Mouse (Mus musculus) adrenal gland, adult (tissue): ENCODE measurements around the gene H2afx.
"Not testable (repeated sequence)": the region's sequence is repeated elsewhere in the genome, so short reads cannot be mapped to it uniquely, and the experiment has no call there.

Source experiments
- DNase-seq, 2 experiments: peaks; one replicate each; pipeline ENCODE4 v3.0.0; 2022 to 2023; ENCODE audit warnings: low spot score in 1 of 2; ENCODE audit not compliant: inconsistent age in 2 of 2

Gene H2afx

GRCm38 (mm10) chr9:44334396-44335330 lies at the start of gene H2afx:
Gene H2afx, plus strand, starts transcription at chr9:44334694.
- DNase-seq: peak; percentile 99

- no peak for DNase-seq
These were observed 48.1 kb upstream of the H2afx start for GRCm38 (mm10) chr9:44286256-44286850.

GRCm38 (mm10) chr9:44287003-44287400 lies 47.5 kb upstream of the H2afx start:
- DNase-seq: no peak

- peak; percentile 66 to 85 for DNase-seq
These were observed 47.0 kb upstream of the H2afx start for GRCm38 (mm10) chr9:44287401-44288075.

- DNase-seq: peak; percentile 70 to 90
These were observed 46.2 kb upstream of the H2afx start, which contains the start of gene Abcg4 for GRCm38 (mm10) chr9:44288076-44288958. Gene Abcg4, minus strand, starts transcription at chr9:44288615.

GRCm38 (mm10) chr9:44288959-44289291 lies 45.6 kb upstream of the H2afx start:
- no peak for DNase-seq

GRCm38 (mm10) chr9:44292490-44292889 lies 42.0 kb upstream of the H2afx start:
- peak in 1 of 2 experiments; percentile 73 for DNase-seq

GRCm38 (mm10) chr9:44300001-44300400 lies 34.5 kb upstream of the H2afx start:
- DNase-seq: not testable (repeated sequence)

- DNase-seq: peak; percentile 99
These were observed 28.9 kb upstream of the H2afx start, which contains the start of gene Hinfp for GRCm38 (mm10) chr9:44305466-44306079. Gene Hinfp, minus strand, starts transcription at chr9:44305671.

- no peak for DNase-seq
These were observed 28.0 kb upstream of the H2afx start for GRCm38 (mm10) chr9:44306532-44306931.

GRCm38 (mm10) chr9:44307248-44307647 lies 27.2 kb upstream of the H2afx start:
- DNase-seq: no peak

- no peak for DNase-seq
These were observed 24.7 kb upstream of the H2afx start for GRCm38 (mm10) chr9:44309756-44310155.

- DNase-seq: no peak
These were observed 23.8 kb upstream of the H2afx start for GRCm38 (mm10) chr9:44310750-44311135.

GRCm38 (mm10) chr9:44311136-44312134 lies 23.1 kb upstream of the H2afx start:
- DNase-seq: peak in 1 of 2 experiments; percentile 79

- no peak for DNase-seq
These were observed 20.8 kb upstream of the H2afx start for GRCm38 (mm10) chr9:44313476-44314256.

- no peak for DNase-seq
These were observed 20.3 kb upstream of the H2afx start for GRCm38 (mm10) chr9:44314257-44314547.

- DNase-seq: no peak
These were observed 19.6 kb upstream of the H2afx start for GRCm38 (mm10) chr9:44314910-44315309.

- no peak for DNase-seq
These were observed 17.0 kb upstream of the H2afx start for GRCm38 (mm10) chr9:44317452-44317851.
